Mouse (Mus musculus): ENCODE data around the gene Exd1. TPM values are rescaled to one million over a fixed set of nuclear protein-coding genes. Genes with fewer than 3 reads are reported as not detected.

The Exd1 gene
- total and polyA plus RNA-seq, 2 experiments, result 0.83 to 0.87 TPM

DNA sequence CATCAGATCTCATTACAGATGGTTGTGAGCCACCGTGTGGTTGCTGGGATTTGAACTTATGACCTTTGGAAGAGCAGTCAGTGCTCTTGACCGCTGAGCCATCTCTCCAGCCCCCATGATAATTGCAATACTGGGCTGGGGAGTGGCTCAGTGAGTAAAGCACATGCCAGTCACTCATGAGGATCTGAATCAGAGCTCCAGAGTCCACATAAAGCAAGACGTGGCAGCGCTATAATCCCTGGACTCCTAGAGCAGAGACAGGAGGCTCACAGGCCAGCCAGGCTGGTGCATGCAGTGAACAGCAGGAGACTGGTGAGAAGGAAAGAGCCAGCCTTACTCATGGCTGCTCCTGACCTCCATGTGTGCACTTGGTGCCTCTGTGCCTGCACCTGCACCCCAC, 22.0 kb downstream of the Exd1 start:
- H3K27ac ChIP-seq (replicated peaks; ENCODE audit: insufficient read depth, low read depth, low read length), result no peak overlapping the region
- peaks cover 3% of the 10 kb centered on the region; the same call in 1 of the 2 replicates for H3K36me3 ChIP-seq (ENCODE audit: control insufficient read depth, insufficient read depth, low read length)
- H3K27me3 ChIP-seq (ENCODE audit: control insufficient read depth, insufficient read depth, low read length), result no peaks in the 10 kb centered on the region
- H3K4me1 ChIP-seq (ENCODE audit: control insufficient read depth, insufficient read depth, low read length), result no peaks in the 10 kb centered on the region
- H3K4me3 ChIP-seq (ENCODE audit: insufficient read depth, low read depth, low read length), result no peak overlapping the region
- 43% methylated on average over 4 of the region's 4 CpGs for WGBS
- H3K79me2 ChIP-seq (ENCODE audit: control insufficient read depth, insufficient read depth, low read length), result no peaks in the 10 kb centered on the region
- H3K9ac ChIP-seq (ENCODE audit: low read depth, low read length), result no peak overlapping the region
- no peak for DNase-seq (ENCODE audit: extremely low read depth, low read depth, low spot score)
- TF ChIP-seq POLR2A (IDR thresholded peaks at IDR 0.05; ENCODE audit: extremely low read depth, insufficient read depth, low read length) (no peak), CTCF (IDR thresholded peaks at IDR 0.05; ENCODE audit: low read depth, low read length) (no peak)

DNA sequence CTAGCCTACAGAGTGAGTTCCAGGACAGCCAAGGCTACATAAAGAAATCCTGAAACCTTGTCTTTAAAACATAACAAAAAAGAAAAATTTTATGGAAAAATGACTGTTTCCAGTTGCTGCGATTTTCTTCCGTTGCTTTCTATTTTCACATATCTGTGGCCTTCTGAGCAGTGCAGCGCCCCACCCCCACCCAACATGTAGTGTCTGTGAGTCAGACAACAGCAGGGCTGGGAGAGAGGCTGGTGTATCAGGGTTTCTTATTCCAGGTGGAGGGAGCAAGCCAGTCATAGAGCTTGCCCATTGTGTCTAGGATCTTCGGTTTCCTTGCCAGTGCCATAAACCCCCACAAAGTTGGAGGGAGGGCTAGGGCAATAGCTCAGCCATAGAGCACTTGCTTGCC, 23.6 kb downstream of the Exd1 start:
- Histone ChIP-seq H3K36me3 (ENCODE audit: control insufficient read depth, insufficient read depth, low read length) (peaks cover 3% of the 10 kb centered on the region; the same call in 1 of the 2 replicates), H3K4me3 (ENCODE audit: insufficient read depth, low read depth, low read length) (no peak overlapping the region), H3K27me3 (ENCODE audit: control insufficient read depth, insufficient read depth, low read length) (no peaks in the 10 kb centered on the region), H3K9ac (ENCODE audit: low read depth, low read length) (no peak overlapping the region), H3K27ac (replicated peaks; ENCODE audit: insufficient read depth, low read depth, low read length) (no peak overlapping the region), H3K79me2 (ENCODE audit: control insufficient read depth, insufficient read depth, low read length) (no peaks in the 10 kb centered on the region), H3K4me1 (ENCODE audit: control insufficient read depth, insufficient read depth, low read length) (no peaks in the 10 kb centered on the region)
- 90% methylated on average over 4 of the region's 4 CpGs for WGBS
- DNase-seq (ENCODE audit: extremely low read depth, low read depth, low spot score), result no peak
- TF ChIP-seq POLR2A (IDR thresholded peaks at IDR 0.05; ENCODE audit: extremely low read depth, insufficient read depth, low read length) (no peak), CTCF (IDR thresholded peaks at IDR 0.05; ENCODE audit: low read depth, low read length) (no peak)

DNA sequence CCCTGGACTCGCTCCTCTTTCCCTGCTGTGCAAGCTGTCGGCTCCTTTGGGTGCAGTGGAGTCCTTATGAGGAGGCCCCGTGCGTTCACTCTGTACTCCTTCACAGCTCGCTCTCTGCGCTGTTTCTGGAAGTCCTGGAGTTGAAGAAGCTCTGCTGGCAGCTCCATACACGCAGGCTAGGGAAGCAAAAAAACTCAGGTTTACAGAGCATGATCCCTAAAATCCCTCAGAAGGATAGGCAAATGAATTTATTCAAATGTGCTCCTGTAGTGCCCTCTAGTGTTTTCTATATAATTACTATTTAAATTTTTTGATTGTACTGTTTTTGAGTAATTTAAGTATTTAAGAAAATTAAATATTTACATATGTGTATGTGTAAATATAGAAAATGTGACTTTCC, 26.9 kb downstream of the Exd1 start:
- H3K4me1 ChIP-seq (ENCODE audit: control insufficient read depth, insufficient read depth, low read length), result no peaks in the 10 kb centered on the region
- 73% methylated on average over 7 of the region's 7 CpGs for WGBS
- TF ChIP-seq POLR2A (IDR thresholded peaks at IDR 0.05; ENCODE audit: extremely low read depth, insufficient read depth, low read length), result no peak
- TF ChIP-seq CTCF (IDR thresholded peaks at IDR 0.05; ENCODE audit: low read depth, low read length), result peak; percentile 31; the same call in 1 of the 2 replicates
- no peaks in the 10 kb centered on the region for H3K36me3 ChIP-seq (ENCODE audit: control insufficient read depth, insufficient read depth, low read length)
- H3K27me3 ChIP-seq (ENCODE audit: control insufficient read depth, insufficient read depth, low read length), result no peaks in the 10 kb centered on the region
- no peak overlapping the region for H3K4me3 ChIP-seq (ENCODE audit: insufficient read depth, low read depth, low read length)
- no peak for DNase-seq (ENCODE audit: extremely low read depth, low read depth, low spot score)
- no peaks in the 10 kb centered on the region for H3K79me2 ChIP-seq (ENCODE audit: control insufficient read depth, insufficient read depth, low read length)
- H3K27ac ChIP-seq (replicated peaks; ENCODE audit: insufficient read depth, low read depth, low read length), result no peak overlapping the region
- H3K9ac ChIP-seq (ENCODE audit: low read depth, low read length), result no peak overlapping the region

DNA sequence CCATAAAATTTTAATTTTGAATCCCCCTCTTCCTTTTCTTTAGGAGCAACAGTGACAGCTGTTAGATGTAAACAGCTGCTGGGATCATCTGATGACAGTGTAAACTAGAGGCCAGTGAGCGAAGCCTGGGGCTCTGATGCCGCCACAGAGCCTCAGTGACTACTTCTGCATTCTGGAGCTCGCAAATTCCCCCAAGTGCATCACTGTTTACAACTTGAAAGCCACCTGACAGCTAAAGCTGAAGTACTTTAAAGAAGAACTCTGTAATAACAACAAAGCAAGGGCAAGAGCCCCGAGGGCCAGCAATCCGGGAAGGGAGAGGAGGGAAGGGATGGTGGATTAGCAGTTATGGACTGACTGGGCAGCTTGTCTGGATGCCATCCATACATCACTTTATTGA, 30.6 kb downstream of the Exd1 start:
- no peak overlapping the region for H3K27ac ChIP-seq (replicated peaks; ENCODE audit: insufficient read depth, low read depth, low read length)
- no peaks in the 10 kb centered on the region for H3K27me3 ChIP-seq (ENCODE audit: control insufficient read depth, insufficient read depth, low read length)
- no peak overlapping the region for H3K9ac ChIP-seq (ENCODE audit: low read depth, low read length)
- DNase-seq (ENCODE audit: extremely low read depth, low read depth, low spot score), result no peak
- no peak overlapping the region for H3K4me3 ChIP-seq (ENCODE audit: insufficient read depth, low read depth, low read length)
- no peaks in the 10 kb centered on the region for H3K36me3 ChIP-seq (ENCODE audit: control insufficient read depth, insufficient read depth, low read length)
- H3K79me2 ChIP-seq (ENCODE audit: control insufficient read depth, insufficient read depth, low read length), result no peaks in the 10 kb centered on the region
- H3K4me1 ChIP-seq (ENCODE audit: control insufficient read depth, insufficient read depth, low read length), result no peaks in the 10 kb centered on the region
- 80% methylated on average over 5 of the region's 5 CpGs for WGBS
- TF ChIP-seq CTCF (IDR thresholded peaks at IDR 0.05; ENCODE audit: low read depth, low read length), result no peak
- TF ChIP-seq POLR2A (IDR thresholded peaks at IDR 0.05; ENCODE audit: extremely low read depth, insufficient read depth, low read length), result no peak

DNA sequence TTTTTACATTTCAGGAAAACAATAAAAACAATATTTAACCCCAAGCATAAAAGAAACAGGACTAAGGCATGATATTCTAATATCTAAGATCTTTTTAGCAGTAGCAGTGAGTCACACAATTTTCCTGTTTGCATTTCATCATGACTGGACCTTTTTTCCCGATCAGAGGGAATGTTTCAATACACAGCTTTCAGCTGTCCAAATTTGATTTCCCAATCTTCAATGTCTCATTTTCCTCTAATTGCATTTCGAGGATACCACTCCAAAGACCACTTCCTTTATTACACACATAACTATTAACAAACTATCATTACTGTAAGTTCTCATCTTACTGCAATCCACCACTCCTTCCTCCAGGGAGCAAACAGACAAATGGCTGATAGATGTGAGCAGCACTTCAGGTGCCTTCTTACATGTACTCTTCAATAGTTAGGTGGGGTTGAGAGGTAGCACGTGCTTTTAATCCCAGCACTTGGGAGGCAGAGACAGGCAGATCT, 33.4 kb downstream of the Exd1 start:
- Histone ChIP-seq H3K79me2 (ENCODE audit: control insufficient read depth, insufficient read depth, low read length) (no peaks in the 10 kb centered on the region), H3K27me3 (ENCODE audit: control insufficient read depth, insufficient read depth, low read length) (no peaks in the 10 kb centered on the region), H3K36me3 (ENCODE audit: control insufficient read depth, insufficient read depth, low read length) (no peaks in the 10 kb centered on the region), H3K9ac (ENCODE audit: low read depth, low read length) (no peak overlapping the region), H3K27ac (replicated peaks; ENCODE audit: insufficient read depth, low read depth, low read length) (no peak overlapping the region), H3K4me1 (ENCODE audit: control insufficient read depth, insufficient read depth, low read length) (no peaks in the 10 kb centered on the region), H3K4me3 (ENCODE audit: insufficient read depth, low read depth, low read length) (no peak overlapping the region)
- DNase-seq (ENCODE audit: extremely low read depth, low read depth, low spot score), result peak; percentile 12
- no peak for TF ChIP-seq CTCF (IDR thresholded peaks at IDR 0.05; ENCODE audit: low read depth, low read length)
- TF ChIP-seq POLR2A (IDR thresholded peaks at IDR 0.05; ENCODE audit: extremely low read depth, insufficient read depth, low read length), result no peak
- WGBS, result 36% methylated on average over 3 of the region's 3 CpGs

DNA sequence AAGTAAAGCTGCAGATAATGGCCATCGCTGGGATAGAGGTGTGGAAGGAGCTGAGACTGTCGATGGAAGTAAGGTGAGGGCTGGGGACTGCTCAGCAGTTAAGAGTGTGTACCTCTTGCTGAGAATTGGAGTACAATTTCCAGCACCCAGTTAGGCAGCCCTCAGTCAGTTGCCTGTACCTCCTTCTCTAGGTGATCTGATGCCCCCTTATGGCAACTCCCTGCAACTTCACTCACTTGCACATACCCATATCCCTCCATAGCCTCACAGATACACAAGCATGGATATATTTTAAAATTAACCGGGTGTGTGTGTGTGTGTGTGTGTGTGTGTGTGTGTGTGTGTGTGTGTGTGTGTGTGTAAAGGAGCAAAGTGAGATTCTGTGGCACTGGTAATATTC, 35.1 kb downstream of the Exd1 start:
- Histone ChIP-seq H3K4me1 (ENCODE audit: control insufficient read depth, insufficient read depth, low read length) (no peaks in the 10 kb centered on the region), H3K36me3 (ENCODE audit: control insufficient read depth, insufficient read depth, low read length) (no peaks in the 10 kb centered on the region), H3K27ac (replicated peaks; ENCODE audit: insufficient read depth, low read depth, low read length) (no peak overlapping the region), H3K79me2 (ENCODE audit: control insufficient read depth, insufficient read depth, low read length) (no peaks in the 10 kb centered on the region), H3K9ac (ENCODE audit: low read depth, low read length) (no peak overlapping the region), H3K27me3 (ENCODE audit: control insufficient read depth, insufficient read depth, low read length) (no peaks in the 10 kb centered on the region), H3K4me3 (ENCODE audit: insufficient read depth, low read depth, low read length) (no peak overlapping the region)
- DNase-seq (ENCODE audit: extremely low read depth, low read depth, low spot score), result peak; percentile 20
- 90% methylated on average over 3 of the region's 3 CpGs for WGBS
- TF ChIP-seq POLR2A (IDR thresholded peaks at IDR 0.05; ENCODE audit: extremely low read depth, insufficient read depth, low read length) (no peak), CTCF (IDR thresholded peaks at IDR 0.05; ENCODE audit: low read depth, low read length) (no peak; the same call in 1 of the 2 replicates)
